Mouse (Mus musculus): Measurements from ENCODE around the gene Ing5. TPM values are rescaled to one million over a fixed set of nuclear protein-coding genes. Genes with fewer than 3 reads are reported as not detected.
A peak's percentile ranks its signal among the peaks of the same experiment; 100 is the strongest.
"Not testable (repeated sequence)": the region's sequence is repeated elsewhere in the genome, so short reads cannot be mapped to it uniquely, and the experiment has no call there.

The Ing5 gene
- total RNA-seq, 4 experiments from 2014 or later, result 16.6 to 21.9 (median 20.8) TPM

- no peak for DNase-seq
Measured at GRCm38 (mm10) chr1:93811495-93812039, 7.8 kb downstream of the Ing5 start.

- DNase-seq, result no peak
Measured at GRCm38 (mm10) chr1:93817823-93818532, 14.2 kb downstream of the Ing5 start.

DNA sequence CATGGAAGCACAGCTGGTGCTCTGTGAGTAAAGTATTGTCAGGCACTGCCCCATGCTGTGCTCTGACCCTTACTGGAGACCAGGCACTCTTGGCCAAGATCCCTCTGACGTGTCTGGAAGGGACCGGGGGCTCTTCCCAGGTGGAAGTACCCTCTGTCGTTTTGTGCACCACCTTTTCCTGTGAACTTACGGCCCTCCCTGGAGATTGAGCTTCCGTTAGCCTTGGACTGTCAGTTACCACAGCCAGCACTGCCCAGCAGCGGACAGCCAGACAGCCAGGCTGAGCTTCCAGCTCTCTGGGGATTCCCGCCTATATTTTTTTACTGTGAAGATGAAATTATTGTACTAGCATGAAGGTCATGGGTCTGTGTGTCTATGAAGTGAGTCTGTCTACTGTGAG, 15.0 kb downstream of the Ing5 start:
- DNase-seq, result no peak

GRCm38 (mm10) chr1:93823796-93824495, 20.2 kb downstream of the Ing5 start:
- no peak for DNase-seq

- no peak for DNase-seq
Measured at GRCm38 (mm10) chr1:93824609-93825008, 20.8 kb downstream of the Ing5 start, which contains the start of gene D2hgdh. D2hgdh (plus strand) TSS chr1:93824909.

- peak; percentile 91 for DNase-seq
Measured at GRCm38 (mm10) chr1:93825105-93825674, 21.4 kb downstream of the Ing5 start.

GRCm38 (mm10) chr1:93825771-93826539, 22.2 kb downstream of the Ing5 start:
- no peak for DNase-seq

- DNase-seq, result no peak
Measured at GRCm38 (mm10) chr1:93826540-93826835, 22.7 kb downstream of the Ing5 start.

- not testable (repeated sequence) for DNase-seq
Measured at GRCm38 (mm10) chr1:93832754-93833360, 29.1 kb downstream of the Ing5 start.

- no peak for DNase-seq
Measured at GRCm38 (mm10) chr1:93834671-93835150, 30.9 kb downstream of the Ing5 start.

- no peak for DNase-seq
Measured at GRCm38 (mm10) chr1:93835211-93835610, 31.4 kb downstream of the Ing5 start.

DNA sequence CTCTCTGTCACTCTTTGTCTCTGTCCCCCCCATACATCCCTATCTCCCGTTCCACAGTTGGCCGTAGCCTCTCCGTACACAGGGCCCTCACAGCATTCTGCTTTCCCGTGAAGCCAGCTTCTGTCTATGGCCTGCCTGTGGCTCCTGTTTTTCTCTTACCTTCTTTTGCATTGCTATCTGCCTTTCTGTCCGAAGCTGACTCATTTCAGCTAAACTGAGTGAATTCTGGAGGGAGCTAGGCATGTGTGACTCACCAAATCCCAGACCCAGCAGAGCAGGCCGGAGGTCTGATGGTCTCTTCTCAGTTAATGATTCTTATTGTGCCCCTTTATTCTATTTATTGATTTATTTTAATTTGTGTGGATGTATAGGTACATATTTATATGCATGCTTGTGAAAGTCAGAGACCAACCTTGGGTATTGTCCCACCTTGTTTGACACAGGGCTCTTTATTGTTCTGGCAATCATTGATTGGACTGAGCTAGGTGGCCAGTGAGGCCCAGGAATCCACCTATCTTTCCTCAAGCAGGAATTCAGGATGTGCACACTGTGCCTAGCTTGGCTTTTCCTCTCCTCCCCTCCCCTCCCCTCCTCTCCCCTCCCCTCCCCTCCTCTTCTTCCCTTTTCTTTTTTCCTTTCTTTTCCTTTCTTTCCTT, 32.2 kb downstream of the Ing5 start:
- no peak for DNase-seq

DNA sequence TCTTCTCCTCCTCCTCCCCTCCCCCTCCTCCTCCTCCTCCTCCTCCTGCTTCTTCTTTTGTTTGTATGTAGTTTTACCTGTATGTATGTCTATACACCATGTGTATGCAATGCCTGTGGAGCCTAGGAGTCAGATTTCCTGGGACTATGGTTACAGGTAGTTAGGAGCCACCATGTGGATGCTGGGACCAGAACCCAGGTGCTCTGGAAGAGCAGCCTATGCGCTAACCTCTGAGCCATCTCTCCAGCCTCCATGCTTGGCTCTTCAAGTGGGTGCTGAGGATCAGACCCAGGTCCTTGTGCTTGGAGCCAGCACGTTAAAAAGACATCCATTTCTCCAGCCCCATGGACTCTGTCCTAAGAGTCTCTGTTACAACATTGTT, 32.8 kb downstream of the Ing5 start:
- DNase-seq, result no peak

DNA sequence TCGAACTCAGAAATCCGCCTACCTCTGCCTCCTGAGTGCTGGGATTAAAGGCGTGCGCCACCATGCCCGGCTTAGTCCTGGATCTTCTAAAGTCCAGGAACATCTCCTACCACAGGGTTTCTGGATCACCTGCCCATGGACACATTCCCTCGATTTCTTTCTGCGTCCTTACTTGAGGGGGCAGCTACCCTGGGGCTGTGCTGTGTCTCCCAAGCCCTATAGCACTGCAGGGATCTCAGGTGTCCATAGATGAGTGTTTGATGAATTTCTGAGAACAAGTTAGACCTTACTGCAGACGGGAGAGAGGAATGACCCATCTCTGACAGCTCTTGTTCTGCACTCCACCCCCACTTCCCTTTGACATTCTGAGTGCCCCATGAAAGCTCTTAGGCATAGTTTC, 33.6 kb downstream of the Ing5 start:
- DNase-seq, result no peak

- DNase-seq, result not testable (repeated sequence)
Measured at GRCm38 (mm10) chr1:93838569-93838968, 34.8 kb downstream of the Ing5 start.

GRCm38 (mm10) chr1:93845766-93846366, 42.1 kb downstream of the Ing5 start:
- DNase-seq, result not testable (repeated sequence)

- not testable (repeated sequence) for DNase-seq
Measured at GRCm38 (mm10) chr1:93855790-93856189, 52.0 kb downstream of the Ing5 start.

GRCm38 (mm10) chr1:93857370-93857769, 53.6 kb downstream of the Ing5 start:
- no peak for DNase-seq

DNA sequence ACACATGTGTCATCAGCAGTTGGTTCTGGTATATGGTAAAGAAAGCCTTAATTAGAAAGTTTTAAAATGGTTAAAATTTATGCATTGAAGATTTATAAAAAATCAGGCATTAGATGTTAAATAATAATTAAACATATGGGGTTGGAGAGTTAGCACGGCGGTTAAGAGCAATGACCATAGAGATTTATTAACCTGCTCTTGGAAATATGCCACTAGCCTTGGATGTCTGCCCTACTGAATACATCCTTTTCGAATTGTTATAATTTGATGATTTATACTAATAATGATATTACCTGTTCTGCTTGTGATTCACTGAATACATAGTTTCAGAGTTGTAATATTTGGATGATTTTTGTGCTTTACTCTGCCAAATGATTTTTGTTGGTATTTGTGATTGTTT, 54.2 kb downstream of the Ing5 start:
- no peak for DNase-seq

DNA sequence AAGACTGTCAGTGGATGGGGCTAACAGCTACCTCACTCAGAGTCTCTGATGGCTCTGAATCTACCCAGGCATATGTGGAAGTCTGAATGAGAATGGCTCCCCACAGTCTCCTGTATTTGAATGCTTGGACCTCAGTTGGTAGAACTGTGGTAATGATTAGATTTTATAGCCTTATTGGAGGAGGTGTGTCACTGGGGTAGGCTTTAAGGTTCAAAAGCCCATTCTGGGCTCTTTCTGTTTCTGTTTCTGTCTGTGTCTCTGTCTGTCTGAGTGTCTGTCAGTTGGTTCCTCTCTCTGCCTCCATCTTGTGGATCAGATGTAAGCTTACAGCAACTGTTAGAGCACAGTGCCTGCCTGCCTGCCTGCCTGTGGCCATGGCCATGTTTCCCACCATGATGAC, 55.9 kb downstream of the Ing5 start:
- DNase-seq, result no peak

DNA sequence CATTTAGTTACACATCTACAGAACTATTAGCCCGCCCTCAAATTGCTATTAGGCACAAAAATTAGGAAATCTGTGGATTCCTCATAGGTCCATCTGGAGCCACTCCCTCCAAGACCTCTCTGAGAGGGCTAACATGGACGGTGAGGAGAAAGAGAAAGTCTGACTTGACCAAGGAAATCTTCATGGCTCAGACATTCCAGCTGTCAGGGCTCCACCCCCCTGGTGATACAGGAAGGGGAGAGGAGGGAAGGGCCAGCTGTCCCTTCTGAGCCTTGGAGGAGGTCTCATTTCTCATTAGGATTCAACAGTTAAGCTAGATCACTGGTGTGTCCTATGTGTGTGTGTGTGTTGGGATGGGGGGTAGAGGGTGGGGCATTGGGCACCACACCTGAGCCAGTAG, 57.3 kb downstream of the Ing5 start, which contains the start of gene Gal3st2:
Gene Gal3st2, plus strand, starts transcription at position 259 of the 400 bp plus-strand sequence.
- not testable (repeated sequence) for DNase-seq
